Mouse (Mus musculus): ENCODE data around the gene Cpsf6. TPM values are rescaled to one million over a fixed set of nuclear protein-coding genes. Genes with fewer than 3 reads are reported as not detected.

Cpsf6 gene
- 10 to 100 TPM; 61.3 to 77.6 TPM for total RNA-seq (2021)
- long read RNA-seq, experiment 1, full-length matches to known transcripts, result 24 of 46 reads
- long read RNA-seq, experiment 1, partial matches to known transcripts, result 7 of 46 reads
- long read RNA-seq, experiment 1, other reads (novel, unspliced or antisense), result 15 of 46 reads
- long read RNA-seq, experiment 2, full-length matches to known transcripts, result 6 of 9 reads
- long read RNA-seq, experiment 2, partial matches to known transcripts, result 0 of 9 reads
- long read RNA-seq, experiment 2, other reads (novel, unspliced or antisense), result 3 of 9 reads

DNA sequence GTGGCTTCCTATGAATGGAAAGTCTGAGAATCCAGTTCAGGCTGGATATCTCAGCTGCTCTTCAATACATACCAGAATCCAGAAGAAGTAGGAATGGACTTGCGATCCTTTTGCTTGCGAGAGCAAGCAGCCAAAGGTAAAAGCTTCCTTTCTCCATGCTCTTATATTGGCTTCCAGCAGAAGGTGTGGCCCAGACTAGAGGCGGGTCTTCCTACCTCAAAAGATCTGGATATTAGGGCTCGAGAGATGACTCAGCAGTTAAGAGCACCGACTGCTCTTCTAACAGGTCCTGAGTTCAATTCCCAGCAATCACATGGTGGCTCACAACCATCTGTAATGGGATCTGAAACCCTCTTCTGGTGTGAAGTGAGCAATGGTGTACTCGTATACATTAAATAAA, at the start of gene Cpsf6:
Cpsf6 (minus strand) TSS at position 108 of the 400 bp plus-strand sequence.
- no peak for DNase-seq

DNA sequence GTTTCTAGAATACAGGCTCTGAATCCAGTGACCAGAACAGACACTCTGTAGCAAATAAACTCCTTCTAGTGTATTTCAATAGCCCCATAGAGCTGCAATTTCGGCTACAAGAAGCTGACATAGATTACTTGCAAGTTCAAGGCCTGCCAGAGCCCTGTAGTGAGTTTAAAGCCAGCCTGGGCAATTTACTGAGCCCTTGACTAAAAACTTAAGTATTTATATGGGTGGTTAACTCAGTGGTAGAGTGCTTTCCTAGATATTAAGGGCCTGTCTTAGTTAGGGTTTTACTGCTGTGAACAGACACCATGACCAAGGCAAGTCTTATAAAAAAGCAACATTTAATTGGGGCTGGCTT, 46.8 kb upstream of the Cpsf6 start:
- DNase-seq, result no peak

DNA sequence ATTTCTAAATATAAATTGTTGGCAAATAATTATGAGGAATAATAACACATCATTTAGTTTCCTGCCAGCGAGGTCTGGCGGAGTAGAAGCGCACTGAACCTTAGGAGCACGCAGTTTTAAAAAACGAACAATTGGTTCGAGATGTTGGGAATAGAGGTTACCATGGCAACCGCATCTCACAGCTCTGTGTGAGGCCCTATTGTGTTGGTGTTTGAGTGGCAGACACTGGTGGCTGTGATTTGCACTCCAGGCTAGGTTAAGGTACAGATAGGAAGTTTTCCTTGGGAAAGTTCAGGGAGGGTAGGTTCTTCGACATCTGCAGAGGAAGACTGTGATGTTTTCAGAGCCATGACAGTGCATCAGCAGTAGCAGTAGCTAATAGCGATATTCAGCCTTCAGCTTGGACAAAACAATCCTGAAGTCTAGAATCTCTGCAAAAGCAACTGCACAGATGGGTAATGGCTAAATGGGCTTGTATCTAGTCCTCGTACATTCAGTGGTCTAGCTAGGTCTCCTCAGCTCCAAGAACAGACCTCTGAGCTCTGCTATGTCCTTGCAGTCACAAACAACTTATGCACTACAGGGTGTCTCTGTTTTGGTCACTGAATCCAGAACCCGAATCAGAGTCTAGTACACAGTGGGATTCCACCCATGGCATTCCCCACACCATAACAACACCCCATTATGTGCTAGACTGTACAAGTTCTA, 46.2 kb upstream of the Cpsf6 start:
- no peak for DNase-seq

DNA sequence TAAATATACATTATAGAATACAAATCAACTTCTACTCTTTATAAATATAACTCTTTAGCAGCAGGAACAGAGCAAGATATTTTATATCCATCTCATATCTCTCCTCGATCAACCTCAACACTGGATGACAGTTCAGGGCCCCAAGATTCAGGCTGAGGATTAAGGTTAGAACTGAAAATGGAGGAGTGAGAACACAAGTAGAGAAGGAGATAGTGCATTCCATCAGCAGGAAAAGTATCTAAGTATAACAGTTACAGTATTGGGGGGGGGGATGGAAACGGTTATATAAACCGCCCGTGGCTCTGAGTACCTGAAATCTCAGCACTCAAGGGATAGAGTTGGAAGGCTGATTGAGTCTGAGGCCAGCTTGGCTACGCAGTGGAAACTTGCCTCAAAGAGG, 45.2 kb upstream of the Cpsf6 start:
- DNase-seq, result no peak

DNA sequence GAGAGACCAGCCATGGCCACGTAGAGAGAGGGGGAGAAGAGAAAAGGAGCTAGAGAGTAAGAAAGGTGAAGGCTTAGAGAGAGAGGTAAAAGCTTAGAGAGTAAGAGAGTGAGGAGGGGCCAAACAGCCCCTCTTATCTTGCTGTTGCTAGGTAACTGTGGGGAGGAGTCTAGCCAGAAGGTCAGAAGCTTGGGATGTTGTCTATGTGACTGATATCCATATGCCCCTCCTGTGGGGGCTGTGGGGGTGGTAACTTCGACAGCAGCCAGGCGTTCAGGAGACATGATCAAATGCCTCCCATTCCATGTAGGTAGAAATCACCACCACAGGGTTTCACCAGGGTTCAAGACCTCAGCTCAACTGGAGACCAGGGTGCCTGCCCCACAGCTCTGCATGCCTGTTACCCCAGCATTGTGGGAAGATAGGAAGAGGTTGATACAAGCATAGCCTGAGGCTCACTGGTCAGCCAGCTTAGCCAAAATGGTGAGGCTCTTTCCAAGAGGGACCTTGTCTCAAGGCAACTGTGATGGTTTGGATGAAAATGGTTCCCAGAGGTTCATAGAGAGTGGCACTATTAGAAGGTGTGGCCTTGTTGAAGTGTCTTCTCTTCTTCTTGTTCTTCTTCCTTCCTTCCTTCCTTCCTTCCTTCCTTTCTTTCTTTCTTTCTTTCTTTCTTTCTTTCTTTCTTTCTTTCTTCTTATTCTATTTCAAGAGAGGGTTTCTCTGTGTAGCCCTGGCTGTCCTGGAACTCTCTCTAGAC, 44.5 kb upstream of the Cpsf6 start:
- no peak for DNase-seq

DNA sequence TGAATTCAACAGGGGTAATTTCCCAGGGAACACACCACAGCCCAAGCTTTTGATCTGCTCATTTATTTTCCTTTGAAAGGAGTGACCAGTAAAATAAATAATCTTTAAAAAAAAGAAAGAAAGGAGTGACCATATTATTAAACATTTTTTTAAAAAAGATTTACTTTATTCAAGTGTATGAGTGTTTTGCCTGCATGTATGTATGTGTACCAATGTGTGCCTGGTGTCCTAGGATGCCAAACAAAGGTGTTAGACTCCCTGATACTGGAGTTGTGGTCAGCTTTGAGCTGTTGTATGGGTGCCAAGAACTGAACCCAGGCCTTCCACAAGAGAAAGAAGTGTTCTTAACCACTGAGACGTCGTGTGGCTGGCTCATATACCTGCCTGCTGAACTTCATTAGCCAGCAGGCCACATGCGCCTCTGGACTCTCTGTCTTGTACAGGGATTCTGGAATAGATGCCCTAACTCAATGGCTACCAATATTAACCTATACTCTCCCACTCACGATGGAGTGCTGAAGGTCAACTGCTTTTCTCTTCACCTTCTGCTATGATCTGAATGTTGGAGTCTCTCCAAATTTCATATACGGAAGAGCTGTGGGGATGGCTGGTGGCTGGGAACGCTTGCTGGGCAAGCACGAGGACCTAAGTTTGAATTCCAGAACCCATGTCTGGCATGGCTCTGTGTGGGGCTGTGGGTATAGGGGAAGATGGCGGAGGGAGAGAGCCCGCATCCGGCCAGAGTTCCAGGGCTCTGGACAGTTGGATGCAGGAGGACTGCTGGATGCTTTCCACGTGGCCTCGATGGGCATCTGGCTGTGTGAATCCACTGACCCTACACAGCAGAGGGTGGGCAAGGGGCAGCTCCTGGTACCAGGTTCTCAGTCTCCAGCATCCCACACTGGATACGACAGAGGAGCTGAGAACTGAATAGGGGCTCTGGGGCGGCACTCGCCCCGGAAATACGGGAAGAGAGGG, 43.5 kb upstream of the Cpsf6 start:
- DNase-seq, result no peak

DNA sequence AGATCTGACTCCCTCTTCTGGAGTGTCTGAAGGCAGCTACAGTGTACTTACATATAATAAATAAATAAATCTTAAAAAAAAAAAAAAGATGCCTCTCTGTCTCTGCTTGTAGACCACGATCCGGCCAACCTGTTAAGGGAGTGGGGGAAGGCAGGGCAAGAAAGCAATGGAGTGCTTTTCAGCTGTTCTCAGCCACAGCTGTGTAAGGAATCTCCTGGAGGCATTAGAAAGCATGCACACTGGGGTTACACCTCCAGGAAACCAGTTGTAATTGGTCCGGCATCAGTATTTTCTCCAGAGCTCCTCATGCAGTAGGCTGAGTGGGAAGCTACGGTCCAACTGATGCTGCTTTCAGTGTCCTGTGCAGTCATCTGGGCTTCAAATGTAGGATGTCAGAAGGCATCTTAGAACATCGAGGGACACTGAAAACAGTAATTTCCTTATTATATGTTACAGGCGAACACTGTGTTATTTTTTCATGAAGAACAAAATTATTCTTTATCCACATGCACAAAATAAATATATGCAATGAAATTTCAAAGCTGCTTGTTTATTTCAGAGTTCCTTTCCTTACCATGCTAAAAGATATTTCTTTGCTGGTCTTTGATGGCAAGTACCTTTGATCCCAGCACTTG, 42.5 kb upstream of the Cpsf6 start:
- no peak for DNase-seq

DNA sequence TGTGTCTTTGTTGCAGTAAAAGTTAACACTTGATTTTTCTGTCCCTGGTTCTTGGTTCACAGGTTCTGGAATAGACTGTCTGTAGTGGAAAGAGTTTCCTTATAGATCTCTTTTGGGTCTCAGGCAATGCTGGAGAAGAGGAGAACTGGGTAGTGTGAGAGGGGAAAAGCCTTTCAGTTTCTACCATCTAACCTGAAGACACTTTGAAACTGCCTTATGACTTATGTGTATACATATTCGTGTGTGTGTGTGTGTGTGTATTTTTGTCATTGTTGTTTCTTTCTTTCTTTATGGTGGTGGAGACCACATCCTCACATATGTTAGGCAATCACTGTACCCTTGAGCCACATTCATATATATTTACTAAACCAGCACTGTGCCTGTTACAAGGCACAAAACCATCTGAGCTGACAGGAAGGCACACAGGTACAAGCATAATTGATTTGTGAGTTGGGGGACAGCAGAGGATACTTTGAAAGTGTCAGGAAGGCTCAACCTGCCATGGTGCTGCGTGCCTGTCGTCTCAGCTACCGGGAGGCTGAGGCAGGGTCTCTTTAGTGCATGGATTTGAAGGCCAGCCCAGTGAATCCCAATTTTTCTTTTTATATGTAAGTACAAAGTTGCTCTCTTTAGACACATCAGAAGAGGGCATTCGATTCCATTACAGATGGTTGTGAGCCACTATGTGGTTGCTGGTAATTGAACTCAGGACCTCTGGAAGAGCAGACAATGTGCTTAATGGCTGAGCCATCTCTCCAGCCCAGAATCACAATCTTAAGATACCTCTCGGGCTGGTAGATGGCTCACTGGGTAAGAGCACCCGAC, 41.7 kb upstream of the Cpsf6 start:
- no peak for DNase-seq

DNA sequence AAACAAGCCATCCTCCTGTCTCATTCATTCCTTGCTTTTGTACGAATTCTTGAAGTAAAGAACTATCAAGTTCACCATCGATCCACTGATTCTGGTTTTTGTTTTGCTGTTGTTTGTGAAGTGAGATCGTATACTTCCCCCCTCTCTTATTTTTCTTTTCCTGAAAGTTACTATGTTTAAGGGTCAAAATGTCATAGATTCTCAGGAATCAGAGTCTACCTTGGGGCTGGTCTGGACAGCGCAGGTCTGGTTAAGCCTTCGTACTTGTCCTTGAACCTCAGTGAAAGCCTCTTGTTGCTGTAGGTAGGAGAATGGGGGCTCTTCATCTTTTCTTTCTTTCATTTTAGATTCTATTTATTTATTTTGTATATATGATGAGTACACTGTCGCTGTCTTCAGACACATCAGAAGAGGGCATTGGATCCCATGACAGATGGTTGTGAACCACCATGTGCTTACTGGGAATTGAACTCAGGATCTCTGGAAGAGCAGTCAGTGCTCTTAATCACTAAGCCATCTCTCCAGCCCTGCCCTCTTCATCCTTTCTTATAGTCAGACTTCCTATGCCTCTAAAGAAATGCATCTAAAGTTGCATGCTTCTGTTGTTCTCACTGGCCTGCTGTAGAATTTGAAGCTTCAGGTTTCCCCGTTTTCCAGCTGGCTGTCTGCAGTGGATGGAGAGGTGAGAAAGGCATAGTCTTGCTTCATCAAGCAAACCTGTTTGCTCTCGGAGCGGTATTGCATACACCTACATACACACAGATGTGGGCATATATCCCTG, 40.9 kb upstream of the Cpsf6 start:
- DNase-seq, result no peak

DNA sequence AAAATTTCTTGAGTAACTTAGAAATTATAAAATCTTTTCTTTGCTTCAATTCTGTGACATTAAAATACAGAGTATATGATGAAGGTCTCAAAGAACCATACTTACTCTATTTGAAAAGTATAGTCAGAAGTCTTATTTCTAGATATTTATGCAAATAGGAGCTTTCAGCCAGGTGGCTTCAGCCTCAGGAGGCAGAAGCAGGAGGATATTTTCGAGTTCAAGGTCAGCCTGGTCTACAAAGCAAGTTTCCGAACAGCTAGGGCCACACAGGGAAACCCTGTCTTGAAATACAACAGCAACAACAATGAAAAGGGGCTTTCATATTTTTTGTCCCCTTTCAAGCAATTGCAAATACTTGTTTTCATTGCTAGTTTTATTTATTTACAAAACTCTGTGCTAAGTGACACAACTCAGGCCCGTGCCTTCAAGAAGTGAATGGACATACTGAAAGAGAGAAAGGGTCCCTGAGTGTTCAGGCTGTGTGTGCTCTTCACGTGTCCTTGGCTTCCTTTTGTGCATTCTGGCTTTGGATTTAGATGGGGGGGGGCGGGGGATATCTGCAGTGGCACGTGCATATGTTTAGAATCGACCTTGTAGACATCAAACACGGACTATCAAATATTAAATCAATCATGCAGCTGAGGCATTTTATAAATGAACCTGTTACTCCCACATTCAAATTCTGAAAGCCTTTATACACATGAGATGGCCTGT, 39.9 kb upstream of the Cpsf6 start:
- no peak for DNase-seq

DNA sequence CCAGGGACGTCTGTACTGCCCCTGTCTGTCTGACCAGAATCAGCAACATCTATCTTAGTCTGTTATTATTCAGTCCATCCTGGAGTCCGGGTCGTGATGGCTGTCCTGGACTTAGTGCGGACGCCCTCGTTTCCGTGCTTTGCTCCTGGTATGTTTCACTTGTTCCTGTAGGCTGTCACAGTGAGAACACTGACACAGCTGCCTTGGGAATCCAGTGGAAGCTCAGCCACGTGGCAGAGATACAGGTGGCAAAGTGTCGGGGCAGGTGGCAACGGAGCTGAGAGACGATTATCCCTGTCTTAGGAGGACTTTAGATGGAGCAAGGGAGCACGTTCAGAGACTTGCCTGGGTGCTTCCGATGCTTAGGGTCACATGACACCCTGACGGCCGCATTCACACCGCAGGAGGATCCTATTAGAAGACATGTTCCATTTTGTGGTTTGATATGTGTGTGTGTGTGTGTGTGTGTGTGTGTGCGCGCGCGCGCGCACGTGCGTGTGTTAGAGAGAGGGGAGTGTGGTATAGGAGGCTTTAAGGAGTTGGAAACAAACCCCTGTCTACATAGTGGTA, 38.9 kb upstream of the Cpsf6 start:
- no peak for DNase-seq

DNA sequence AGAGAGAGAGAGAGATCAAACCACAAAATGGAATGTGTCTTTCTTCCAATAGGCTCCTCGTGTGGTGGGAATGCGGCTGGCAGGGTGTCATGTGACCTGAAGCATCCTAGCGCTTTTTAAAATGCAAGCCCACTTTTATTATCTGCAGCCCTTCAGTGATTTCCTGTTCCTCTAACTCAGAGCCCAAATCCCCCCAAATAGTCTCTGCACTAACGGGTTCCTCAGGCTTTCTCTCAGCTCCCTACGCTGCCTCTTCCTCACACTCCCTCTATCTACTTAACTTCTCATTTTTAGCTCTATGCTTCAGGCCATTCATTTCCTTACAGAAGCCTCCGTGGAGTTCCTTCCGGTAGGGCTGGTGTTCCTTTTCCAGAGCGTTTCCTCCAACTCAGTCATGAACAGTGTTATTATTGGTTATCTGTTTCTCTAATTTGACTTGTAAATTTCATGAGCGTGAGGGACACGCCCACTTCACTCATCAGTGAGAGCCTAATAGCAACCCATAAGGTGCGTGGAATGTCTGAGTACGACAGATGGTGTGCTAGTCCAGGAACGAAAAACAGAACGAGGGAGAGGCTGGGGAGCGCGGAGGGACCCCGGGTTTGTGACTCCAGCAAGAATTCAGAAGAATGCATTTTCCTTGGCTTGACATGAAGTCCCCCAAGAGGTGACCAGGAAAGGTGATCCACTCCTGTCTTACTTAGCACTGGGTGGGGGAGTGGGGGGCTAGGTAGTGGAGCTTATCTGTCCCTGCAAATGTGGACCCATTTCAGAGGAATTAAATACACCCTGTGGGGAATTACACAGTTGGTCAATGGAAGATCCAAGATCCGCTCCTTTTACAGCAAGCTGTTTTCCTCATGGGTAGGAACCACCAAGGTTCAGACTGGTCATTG, 38.2 kb upstream of the Cpsf6 start:
- DNase-seq, result no peak

DNA sequence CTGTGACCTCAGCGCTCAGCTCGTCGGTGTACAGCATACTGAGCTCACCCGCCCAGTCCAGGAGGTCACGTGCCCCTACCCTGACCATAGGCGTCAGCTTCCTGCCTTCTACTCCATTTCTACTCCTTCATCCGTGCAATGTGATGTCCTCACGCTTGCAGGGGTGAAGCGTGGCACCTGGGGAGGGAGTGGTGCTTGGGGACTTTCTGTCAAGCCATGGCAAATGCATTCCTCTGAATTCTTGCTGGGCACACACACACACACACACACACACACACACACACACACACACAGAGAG, 37.6 kb upstream of the Cpsf6 start:
- no peak for DNase-seq

DNA sequence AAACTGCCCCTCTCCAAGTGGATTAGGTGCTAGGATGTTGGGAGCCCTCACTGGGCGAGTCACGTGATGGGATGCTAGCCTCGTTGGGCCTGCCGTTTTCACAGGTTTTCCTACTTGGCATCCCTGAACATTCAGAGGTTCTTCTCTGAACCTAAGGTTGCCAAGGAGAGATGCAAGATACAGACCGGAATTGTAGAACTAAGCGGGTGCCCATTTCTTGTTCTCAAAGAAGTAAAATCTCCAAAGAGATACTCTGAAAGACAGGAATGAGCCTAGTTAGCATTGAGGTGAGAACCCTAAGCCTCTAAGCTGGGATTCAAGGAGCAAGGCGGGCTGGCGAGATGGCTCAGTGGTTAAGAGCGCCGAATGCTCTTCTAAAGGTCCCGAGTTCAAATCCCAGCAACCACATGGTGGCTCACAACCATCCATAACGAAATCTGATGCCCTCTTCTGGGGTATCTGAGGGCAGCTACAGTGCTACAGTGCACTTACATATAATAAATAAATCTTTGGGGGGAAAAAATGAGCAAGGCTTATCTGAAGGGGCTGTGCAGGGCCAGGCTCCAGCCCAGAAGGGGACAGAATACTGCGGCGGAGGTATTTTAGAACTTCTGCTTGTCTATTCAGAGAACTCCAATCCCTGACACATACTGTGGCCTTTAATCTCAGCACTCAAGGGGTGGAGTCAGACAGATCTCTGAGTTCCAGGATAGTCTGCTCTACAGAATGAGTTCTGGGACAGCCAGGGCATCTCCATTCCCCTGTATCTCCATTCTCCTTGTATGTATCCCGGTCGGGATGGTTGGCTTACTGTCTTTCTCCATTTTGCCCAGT, 37.0 kb upstream of the Cpsf6 start:
- no peak for DNase-seq

DNA sequence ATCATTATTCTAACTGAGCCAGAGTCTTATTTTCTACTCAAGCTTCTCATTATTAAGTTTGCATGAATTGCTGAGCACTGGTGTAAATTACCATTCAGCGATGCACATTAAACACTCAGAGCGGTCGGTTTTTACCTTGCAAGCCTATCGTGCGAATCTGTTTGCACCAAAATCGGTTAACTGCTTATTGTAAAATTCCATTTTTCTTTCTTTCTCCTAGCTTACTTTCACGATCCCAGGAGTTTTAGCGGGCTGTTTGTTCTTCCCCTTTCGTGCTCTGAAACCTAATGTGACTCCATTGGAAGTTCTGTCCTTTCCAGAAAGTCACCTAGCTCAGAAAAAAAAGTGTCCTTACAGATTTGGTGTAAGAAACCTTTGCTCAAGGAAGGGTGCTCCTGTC, 36.3 kb upstream of the Cpsf6 start:
- no peak for DNase-seq

DNA sequence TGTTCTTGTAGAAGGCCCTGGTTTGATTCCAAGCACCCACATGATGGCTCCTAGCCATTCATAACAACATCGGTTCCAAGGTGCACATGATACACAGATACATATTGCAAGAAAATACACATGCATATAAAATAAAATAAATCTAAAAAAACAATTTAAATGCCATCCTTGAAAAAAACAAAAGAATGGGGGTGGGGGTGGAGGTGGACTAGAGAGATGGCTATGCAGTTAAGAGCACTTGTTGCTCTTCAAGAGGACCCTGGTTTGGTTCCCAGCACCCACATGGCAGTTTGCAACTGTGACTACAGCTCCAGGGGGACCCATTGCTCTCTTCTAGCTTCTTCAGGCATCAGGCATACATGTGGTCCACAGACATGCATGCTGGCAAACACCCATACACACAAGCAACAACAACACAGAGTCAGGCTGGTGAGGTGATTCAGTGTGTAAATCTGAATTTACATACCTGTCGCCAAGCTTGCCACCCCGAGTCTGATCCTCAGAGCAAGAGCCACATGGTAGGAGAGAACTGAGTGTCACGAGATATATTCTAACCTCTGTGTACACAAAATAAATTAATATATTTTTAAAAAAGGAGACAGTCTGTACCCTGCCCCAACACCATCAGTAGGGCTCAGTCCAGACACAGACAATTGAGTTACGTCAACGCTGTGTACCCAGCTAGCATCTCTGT, 35.7 kb upstream of the Cpsf6 start:
- DNase-seq, result no peak

All from adrenal gland, postnatal 36 days (tissue).